Mouse (Mus musculus) mesoderm, embryonic 11.5 days (tissue): ENCODE measurements around the gene Pla2g4a.
A peak's percentile ranks its signal among the peaks of the same experiment; 100 is the strongest.

Experiments
- DNase-seq: peaks from one replicate; pipeline ENCODE4 v3.0.0-alpha.2; 2012; ENCODE audit warnings: low read depth, low spot score

Gene Pla2g4a

DNA sequence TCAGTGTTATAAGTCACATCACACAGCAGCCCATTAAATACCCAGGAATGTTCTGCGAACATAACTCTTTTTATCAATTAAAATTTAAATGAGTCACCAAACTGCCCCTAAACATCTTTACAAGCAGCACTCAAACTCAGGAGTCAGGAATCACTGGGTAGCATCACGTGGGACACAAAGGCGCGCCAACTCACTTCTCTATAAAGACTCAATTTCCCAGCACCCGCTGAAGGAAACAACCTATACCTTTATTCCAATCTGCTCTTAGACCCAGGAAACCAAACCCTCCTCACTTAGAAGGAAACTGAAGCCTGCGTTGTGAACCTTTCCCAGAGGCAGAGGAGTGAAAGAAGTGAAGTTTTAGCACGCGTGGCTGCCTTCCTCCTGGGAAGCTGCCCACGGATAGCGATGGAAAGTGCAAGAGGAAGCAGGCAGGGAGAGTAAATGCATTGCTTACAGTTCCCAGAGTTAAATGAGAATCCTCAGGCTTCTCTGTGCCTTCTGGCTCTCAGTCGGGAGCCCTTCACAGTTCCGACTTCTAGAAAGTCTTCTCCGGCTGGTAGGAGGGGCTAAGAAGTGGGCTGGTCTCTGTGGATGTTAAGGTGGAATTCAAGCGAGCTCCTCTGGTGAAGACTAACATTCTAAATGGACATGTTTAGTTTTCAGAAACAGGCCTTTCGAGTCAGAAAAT lies at the start of gene Pla2g4a:
TSS of gene Pla2g4a (minus strand) at position 557 of the 691 bp plus-strand sequence.
- peak; percentile 33 for DNase-seq

DNA sequence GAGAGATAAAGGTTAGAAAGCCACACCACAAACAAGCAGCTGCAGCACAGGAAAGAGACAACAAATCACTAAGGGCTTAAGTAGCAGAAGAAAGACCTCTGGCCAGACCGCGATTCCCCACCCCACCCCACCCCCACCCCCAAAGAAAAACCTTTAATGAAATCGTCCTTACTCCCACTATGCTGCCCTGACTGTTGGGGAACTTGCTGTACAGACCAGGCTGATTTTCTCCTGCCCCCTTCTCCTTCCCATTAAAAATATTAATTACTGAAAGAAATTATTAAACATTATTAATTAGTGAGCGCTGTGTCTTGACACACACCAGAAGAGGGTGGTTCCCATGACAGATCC lies 49.5 kb upstream of the Pla2g4a start:
- no peak for DNase-seq

DNA sequence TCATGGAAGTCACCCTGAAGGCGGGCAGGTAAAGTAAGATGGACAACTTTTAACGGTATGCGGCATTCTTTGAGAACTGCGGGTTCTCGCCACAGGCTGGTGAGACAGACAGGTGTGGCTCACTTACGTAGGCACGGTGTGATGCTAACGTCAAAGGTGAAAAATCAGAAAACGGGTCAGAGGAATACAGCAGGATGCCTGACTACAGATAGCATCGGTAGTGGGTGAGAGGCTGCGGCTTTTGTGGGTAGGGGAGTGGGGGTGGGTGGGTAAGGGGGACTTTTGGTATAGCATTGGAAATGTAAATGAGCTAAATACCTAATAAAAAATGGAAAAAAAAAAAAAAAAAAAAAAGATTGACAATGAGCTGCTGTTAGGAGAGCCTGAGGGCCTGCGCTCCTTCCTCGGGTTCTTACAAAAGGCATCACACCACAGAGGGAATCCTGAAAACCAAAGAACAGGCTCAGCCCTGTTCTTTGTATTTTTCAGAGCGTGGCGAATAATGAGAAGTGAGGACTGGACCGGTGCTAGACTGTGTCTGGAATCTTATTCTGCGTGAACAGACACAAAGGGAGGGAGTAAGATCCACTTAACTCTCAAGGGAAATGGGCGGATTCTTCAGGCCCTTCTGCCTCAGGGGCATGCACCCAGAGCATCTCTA lies 49.0 kb upstream of the Pla2g4a start:
- DNase-seq, result no peak

DNA sequence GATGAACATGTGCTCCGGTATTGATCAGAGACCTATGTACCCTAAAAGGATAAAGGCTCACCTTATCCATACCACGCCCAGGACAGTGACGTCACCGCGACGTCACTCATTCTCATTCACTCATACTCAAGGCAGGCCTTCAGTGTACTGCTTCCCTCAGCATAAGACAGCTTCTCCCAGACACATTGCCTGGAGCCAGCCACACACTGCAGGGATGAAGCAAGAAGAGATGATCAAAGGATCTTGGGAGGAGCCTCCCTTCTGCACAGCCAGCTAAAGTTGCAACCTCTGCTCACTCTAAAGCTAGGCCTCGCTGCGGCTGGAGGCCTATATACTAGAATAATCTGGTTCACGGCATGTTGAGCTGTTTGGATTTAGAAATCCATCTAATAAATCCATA lies 48.0 kb upstream of the Pla2g4a start:
- DNase-seq, result no peak

DNA sequence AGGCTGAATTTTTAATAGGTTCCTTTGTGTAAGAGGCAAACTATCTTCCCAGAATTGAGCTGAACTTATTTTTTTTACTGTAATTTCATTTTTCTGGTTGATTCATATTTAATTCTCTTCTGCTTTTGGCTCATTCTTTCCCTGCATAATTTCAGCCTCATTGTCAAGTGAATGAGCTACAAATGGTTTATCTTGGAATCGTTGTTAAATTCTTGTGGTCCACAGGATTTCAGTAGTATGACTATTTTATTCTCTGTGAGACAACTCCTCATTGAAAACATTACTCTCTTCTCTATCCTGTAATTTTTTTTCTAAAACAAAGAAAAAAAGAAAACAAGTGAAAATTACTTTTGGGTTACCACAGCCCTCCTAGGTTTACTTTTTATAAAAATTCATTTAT lies 14.5 kb upstream of the Pla2g4a start:
- no peak for DNase-seq

DNA sequence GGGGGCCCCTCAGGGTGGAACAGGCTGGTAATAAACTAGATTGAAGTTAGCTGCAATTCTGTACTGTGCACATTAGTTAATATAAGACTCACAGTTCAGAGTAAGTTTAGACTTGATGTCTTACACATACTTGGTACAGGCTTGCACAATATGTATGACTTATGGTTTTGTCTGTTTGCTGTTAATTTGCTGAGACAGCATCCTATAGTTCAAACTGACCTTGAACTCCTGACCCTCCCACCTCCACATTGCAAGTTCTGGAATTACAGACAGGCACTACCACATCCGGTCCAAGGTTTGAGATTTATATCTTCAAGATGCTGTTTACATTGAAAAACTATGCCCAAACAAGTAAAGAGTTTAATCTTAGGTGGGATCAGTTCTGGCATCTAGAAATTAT lies 4.7 kb upstream of the Pla2g4a start:
- no peak for DNase-seq

DNA sequence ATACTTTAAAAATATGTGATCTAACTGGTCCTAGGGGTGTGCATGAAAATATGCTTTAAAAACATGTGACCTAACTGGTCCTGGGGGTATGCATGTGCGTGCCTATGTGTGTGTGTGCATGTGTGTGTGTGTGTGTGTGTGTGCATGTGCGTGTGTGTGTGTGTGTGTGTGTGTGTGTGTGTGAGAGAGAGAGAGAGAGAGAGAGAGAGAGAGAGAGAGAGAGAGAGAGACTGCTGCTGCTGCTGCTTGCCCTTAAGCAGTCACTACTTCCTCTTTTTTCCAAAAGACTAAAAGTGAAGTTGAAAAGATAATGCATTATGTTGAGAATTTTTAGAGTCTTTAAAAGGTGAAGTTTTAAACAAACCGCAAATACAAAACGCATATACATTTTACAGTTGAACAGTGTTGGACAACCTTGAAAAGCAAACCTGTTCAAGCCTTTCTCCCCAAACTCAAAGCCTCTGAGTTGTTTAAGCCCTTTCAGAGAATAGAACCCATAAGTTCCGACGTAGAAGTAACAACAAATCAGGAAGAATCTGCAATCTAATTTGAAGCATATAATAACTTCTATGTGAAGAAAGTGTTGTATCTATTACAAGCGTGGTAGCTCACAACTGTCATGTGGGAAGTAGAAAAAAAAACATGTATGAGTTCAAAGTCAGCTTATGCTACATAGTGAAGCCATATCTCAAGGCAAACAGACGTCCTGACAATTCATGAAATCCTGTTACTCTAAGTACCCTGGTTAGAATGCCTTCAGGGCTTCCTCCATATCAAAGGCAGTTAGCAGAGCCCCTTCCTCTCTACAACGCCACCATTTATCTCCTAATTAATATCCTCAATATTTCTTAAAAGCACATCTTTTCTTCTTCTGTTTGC lies 574 bp upstream of the Pla2g4a start:
- DNase-seq, result no peak

DNA sequence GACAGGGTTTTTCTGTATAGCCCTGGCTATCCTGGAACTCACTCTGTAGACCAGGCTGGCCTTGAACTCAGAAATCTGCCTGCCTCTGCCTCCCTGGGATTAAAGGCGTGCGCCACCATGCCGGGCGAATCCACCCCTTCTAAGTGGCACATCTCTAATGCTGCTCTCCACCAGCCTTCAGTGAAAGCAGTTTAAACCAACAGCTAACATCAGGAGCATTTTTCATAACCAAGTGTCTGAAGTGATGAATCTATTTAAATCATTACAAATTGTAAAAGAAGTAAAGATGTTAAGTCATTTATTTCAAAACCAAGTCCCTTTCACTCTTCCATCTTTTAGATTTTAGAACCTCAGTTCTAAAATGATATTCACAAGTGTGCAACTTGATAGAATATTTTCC lies 839 bp downstream of the Pla2g4a start:
- no peak for DNase-seq

DNA sequence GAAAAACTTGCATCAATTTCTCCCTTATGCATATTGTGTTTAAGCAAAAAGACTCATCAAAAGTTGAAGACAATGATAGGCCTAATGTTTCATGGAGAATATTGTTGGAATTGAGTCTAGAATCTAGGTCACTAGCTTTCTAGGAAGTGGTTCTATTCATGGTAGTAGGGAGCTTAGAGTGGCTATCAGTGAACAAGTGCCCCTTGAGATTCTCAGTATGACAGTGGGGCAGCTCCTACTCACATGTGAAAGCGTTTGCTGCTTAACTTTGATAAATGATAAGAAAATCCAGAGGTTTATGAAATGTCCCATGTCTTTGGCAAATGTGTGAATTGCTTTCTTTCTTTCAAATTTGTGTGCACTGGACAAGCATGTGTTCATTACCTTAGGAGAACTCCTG lies 2.0 kb downstream of the Pla2g4a start:
- no peak for DNase-seq

DNA sequence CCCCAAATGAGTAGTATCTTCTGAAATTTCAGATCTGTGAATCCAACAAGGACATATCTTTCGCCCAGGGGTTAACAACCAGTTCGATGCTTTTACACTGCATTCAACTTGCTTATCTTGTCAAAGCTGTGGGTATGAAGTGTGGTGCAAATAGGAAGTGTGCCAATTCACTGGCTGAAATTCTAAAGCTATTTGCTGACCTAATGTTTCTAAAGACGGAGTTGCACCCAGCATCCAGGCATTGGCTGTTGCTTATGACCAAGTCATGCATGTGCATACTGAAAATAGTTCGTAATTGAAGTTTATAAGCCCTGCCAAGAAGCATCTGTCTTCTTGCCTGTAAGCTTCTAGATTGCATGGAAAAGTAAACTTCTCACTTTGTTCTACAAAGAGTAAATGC lies 5.6 kb downstream of the Pla2g4a start:
- DNase-seq, result no peak

DNA sequence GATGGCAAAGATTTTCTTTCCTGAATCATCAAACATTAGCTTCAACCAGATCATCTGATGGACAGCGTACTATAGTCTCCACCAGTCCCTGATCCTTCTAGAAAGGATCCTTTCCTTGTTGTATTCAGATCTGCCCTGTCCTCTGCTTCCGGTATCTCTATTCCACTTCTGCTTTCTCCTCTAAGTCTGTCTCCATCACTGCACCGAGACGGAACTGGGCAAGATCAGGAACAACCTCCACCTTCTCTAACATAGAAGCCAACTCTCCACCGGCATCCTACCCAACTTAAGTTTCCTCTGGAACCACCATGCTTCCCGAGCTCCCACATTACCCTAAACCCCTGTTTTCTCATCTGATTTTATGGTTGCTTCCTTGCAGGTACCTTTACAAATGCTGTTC lies 7.1 kb downstream of the Pla2g4a start:
- DNase-seq, result no peak

DNA sequence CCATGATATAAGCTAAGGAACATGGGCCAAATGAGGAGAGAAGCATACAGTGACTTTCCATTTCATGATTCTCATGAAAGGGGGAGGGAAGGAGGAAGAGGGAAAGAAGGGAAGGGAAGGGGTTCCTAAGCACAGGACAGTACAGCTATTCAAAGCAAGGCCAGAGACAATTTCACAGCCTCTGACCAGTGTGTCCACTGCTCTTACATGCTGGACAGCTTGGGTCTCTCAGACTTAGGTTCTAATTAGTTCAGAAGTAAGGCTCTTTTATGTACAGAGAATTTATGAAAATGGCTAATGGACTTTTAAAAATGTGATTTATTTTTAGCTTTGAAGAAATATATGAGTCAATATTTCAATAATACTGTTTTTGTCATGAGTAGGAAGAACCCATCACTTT lies 9.0 kb downstream of the Pla2g4a start:
- no peak for DNase-seq

DNA sequence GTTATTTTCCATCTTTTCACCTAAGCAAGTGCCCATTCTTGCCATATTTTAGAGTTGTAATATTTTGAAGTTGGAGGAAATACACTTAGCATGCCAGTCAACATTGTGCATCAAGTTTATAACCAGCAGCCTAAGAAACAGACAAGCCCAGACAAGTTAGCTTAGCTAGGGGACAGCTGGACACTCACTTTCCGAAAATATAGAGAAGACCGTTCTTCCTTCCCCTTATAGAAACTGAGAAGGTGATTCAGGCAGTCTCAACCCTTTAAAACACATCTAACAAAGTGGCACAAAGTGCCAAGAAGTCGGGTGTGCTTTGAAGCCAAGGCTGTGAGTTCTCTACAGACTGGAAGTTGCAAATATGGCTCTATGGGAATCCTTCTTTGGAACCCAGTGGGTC lies 10.4 kb downstream of the Pla2g4a start:
- no peak for DNase-seq

DNA sequence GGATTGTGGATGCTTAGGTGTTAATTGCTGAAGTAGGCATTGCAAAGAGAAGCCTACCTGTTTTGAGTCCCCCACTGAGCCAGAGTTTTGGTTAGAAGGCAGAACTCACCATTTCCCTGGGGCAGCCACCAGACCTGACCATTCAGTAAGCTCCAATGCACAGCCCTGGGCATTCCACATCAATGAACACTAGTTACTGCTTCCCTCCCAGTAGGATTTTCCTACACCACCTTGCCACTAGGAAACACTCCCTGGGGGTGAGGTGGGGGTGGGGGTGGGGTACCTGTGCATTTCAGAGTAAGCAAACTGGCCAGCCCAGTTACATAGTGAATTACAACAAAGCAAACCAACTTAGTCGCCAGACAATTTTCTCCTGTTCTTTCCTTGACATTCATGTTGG lies 10.8 kb downstream of the Pla2g4a start:
- DNase-seq, result no peak

DNA sequence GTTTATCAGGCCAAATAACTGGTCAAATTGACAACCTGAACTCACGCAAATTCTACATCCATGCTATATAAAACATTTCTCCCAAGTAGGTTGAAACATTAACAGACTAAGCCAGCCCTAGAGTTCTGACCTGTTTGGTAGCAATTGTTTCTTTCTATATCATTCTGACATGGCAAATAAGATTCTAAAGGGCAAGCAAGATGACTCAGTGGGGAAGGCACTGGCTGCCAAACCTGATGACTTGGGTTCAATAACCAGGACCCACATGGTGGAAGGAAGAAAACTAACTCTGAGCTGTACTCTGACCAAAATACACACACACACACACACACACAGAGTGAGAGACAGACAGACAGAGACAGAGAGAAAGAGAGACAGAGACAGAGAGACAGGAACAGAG lies 11.8 kb downstream of the Pla2g4a start:
- no peak for DNase-seq

DNA sequence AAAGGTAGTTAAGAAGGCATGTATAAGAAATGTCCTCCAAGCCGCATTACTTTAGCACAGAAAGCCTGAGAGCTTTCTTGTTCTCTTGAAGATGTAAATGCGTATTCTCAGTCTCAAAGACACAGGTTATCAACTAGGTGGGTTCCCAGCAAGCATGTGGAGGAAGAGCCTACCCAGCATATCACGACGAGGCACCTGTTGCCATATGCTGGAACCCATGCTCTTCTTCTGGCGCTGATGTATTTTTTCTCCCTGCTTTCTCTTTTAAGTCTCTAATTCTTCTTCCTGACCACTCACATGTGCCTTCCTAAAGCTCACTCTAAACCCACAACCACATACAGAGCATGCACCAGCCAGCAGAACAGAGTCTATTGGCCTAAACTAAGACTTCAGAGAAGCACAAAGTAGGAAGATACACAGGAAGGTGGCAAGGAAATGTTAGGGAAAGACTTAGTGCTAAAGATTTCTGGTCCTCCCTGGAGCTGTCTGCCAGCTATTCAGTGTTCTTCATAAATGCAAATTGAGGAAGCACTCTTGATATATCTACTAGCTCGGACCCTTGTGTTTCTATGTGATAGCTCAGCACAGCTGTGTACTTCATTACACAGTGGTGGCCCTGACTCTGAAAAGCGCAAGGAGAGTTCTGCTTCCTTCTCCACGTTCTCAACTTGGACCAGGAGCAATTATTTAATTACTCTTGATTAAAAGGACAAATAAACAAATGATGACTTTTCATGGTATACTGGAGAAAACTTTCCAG lies 12.8 kb downstream of the Pla2g4a start:
- no peak for DNase-seq

DNA sequence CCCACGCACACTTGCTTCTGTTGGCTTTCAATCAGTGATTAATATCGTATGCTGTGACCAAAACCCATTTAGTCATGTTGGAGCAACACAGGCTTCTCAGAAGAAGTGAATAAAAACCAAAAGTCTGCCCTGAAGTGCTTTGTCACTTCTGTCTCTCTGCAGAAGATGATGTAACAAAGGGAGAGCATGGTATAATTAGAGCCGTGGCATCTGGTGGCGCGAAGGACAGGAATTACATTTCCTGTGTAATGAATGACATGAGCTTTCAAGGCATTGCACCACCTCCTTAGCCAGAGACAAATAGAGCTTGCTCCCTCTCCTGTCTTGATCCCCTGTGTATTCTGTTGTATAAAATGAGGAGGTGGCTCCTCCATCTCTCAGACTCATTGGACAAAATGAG lies 14.1 kb downstream of the Pla2g4a start:
- DNase-seq, result no peak

DNA sequence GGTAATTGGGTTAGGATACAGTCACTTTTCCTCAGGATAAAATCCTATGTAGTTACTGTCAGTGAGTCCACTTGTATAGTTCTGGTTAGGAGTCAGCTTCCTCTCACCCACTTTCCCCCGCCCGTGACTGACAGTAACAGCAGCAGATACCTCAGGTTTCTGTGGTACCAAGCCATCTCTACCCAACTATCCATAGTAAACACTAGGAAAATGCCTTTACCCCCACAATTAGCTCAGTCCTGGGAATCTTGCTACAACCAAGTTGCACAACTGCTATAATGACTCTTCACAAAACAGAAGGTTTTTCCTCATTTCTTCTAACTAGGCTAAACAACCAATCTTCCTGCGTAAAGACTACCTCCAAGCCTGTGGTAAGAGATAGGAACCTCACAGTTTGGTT lies 14.7 kb downstream of the Pla2g4a start:
- DNase-seq, result no peak

DNA sequence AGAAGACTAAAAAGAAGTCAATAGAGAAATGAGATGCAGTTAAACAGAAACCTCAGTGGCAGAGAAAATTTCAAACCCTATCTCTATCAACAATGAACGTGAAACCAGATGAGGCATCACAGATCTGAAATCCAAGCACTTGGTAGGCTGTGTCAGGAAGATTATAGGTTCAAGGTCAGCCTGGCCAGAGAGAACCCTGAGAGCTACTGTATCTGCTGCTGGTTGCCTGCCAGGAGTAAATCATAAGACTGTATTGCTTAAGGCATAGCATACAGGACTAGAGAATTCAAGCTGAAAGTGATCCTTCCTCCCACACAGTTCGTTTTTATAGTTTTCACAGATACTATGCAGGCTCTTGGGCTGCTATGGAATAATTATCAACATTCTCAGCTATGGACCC lies 17.5 kb downstream of the Pla2g4a start:
- DNase-seq, result no peak

DNA sequence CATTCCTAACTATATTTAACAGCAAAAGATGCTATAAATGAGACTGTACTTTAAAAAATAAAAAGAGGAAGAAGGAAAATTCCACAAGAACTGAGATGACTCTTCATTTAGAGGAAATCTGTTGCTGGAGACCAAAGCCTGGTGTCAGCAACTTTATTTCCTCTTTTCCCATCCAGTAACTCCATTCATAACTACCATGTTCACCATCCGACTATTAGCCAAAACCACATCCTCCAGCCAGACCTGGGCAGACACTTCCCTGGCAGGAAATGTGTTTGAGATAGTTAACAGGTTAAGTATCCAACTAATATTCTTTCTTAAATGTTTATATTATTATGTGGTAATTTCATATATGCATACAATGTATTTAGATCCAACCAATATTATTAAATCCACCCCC lies 20.8 kb downstream of the Pla2g4a start:
- no peak for DNase-seq

DNA sequence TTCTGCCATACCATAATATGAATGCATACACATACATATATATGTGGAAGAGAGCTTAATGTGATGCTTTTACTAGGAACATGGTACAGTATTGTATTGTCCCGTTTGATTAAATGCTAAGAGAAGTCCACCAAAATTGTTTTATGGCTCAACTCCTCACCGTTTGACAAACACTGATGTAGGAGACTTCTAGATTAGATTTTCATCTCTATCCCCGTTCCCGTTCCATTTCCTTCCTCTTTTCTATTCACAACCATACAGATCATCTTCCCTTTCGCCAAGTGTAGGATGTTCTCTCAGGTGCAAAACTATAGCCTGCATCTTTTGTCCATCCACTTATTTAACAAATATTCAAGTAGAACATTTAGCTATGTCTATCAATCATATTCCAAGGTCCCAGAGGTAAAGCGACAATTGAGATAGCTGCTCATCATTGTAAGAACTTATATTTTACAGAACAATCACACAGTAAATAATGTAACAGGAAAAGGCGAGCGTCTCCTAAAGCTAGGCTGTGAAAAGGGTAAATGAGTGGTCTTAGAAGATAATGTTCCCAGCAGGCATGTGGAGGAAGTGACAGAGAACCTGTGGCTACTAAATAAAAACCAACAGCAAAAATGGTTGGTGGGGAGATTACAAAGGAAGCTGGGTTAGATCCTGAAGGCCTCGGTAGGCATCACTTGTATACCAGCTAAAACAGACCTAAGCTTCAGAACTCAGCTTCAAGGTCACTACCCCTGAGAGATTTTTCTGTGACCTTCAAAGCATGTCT lies 21.6 kb downstream of the Pla2g4a start:
- no peak for DNase-seq
